Mouse (Mus musculus): Measurements from ENCODE around the gene Maml3. TPM values are rescaled to one million over a fixed set of nuclear protein-coding genes. Genes with fewer than 3 reads are reported as not detected.

The Maml3 gene
- polyA plus RNA-seq, 1 experiment = 3.1 TPM

DNA sequence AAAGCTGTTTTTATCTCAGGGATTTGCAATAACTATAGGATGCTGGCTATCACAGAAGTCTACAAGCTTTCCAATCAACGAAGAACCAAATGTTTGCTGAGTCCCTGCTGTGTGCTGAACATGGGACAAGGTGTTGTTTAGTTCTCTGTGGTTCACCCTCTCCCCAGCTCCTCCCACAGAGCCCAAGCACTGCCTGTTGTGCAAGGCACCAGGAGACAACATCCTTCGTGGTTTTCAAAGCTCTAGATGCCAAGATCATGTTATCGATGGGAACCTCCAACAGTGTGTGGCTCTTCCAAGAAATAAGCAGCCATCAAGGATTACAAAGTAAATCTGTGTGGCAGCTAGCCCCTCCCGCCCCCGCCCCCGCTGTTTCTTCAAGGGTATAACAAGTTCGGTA, 374.2 kb downstream of the Maml3 start:
- no peak overlapping the region for H3K4me3 ChIP-seq
- H3K4me2 ChIP-seq (ENCODE audit: low read depth) = no peak overlapping the region
- TF ChIP-seq CEBPB (IDR thresholded peaks at IDR 0.05; ENCODE audit: insufficient read depth, poor library complexity, severe bottlenecking) (no peak), E2F4 (IDR thresholded peaks at IDR 0.05; ENCODE audit: insufficient read depth) (no peak), TCF12 (IDR thresholded peaks at IDR 0.05; ENCODE audit: insufficient read depth, poor library complexity, severe bottlenecking) (no peak), MYOD1 (IDR thresholded peaks at IDR 0.05; ENCODE audit: control insufficient read depth in 1 of 3, insufficient read length in 2 of 3, low read depth in 2 of 3) (no peak), REST (IDR thresholded peaks at IDR 0.05; ENCODE audit: insufficient read depth, insufficient read length) (no peak), SRF (IDR thresholded peaks at IDR 0.05; ENCODE audit: control insufficient read depth, insufficient read length, low read depth) (no peak), MAX (IDR thresholded peaks at IDR 0.05; ENCODE audit: low read depth) (no peak), POLR2AphosphoS2 (IDR thresholded peaks at IDR 0.05; ENCODE audit: insufficient read length, low read depth) (no peak), POLR2A (IDR thresholded peaks at IDR 0.05; ENCODE audit: insufficient read length, low read depth) (no peak), MYOG (IDR thresholded peaks at IDR 0.05; ENCODE audit: control insufficient read depth in 1 of 3, insufficient read depth in 1 of 3, insufficient read length in 2 of 3, low read depth in 2 of 3) (no peak), TCF3 (IDR thresholded peaks at IDR 0.05; ENCODE audit: insufficient read length, low read depth) (no peak), USF1 (IDR thresholded peaks at IDR 0.05; ENCODE audit: low read depth) (no peak)
- H3K36me3 ChIP-seq (ENCODE audit: control insufficient read depth, insufficient read depth) = no peaks in the 10 kb centered on the region
- H3ac ChIP-seq (ENCODE audit: control insufficient read depth, insufficient read length) = no peak overlapping the region
- H3K79me2 ChIP-seq (ENCODE audit: control insufficient read depth, insufficient read depth) = no peaks in the 10 kb centered on the region
- H3K27me3 ChIP-seq (ENCODE audit: control insufficient read depth, insufficient read depth, insufficient read length) = no peaks in the 10 kb centered on the region

DNA sequence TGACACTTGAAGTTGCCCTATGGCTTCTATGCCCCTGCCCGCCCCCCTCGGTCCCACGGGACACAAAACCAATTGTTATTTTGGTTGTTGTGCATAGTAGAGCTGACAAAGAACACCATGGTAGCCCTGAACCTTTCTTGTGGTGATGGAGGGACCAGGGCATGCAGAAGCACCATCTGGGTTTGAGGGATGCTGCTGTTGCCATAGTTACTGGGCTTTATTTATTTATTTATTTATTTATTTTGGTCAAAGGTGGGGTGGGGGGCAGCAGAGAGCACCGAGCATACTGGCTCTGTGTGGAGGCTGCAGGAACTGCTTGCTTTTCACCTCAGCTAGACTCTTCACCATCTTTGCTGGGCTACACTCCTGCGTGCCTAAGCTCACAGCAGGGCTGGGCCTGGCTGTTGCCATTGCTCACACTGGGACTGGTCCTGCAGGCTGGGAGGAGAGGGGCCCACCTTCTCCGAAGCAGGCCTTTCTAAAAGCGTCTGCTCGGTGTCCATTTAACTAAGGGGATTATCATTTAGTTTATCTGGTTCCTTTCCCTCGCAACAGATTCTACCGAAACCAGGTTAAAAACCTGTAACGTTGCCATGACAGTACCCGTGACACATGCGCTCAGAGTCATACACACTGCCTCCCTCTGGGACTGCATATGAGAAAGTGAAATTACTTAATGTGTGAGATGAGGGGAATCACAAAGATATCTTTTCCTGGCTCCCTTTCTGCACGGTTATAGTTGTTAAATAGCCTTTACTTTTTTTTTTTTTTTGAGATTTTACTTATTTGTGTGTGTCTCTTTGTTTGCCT, 375.6 kb downstream of the Maml3 start:
- no peaks in the 10 kb centered on the region for H3K79me2 ChIP-seq (ENCODE audit: control insufficient read depth, insufficient read depth)
- H3K27me3 ChIP-seq (ENCODE audit: control insufficient read depth, insufficient read depth, insufficient read length) = no peaks in the 10 kb centered on the region
- H3ac ChIP-seq (ENCODE audit: control insufficient read depth, insufficient read length) = no peak overlapping the region
- H3K4me3 ChIP-seq = no peak overlapping the region
- no peaks in the 10 kb centered on the region for H3K36me3 ChIP-seq (ENCODE audit: control insufficient read depth, insufficient read depth)
- TF ChIP-seq SRF (IDR thresholded peaks at IDR 0.05; ENCODE audit: control insufficient read depth, insufficient read length, low read depth) (no peak), TCF3 (IDR thresholded peaks at IDR 0.05; ENCODE audit: insufficient read length, low read depth) (no peak), POLR2AphosphoS2 (IDR thresholded peaks at IDR 0.05; ENCODE audit: insufficient read length, low read depth) (no peak), MYOD1 (IDR thresholded peaks at IDR 0.05; ENCODE audit: control insufficient read depth in 1 of 3, insufficient read length in 2 of 3, low read depth in 2 of 3) (no peak), POLR2A (IDR thresholded peaks at IDR 0.05; ENCODE audit: insufficient read length, low read depth) (no peak), MYOG (IDR thresholded peaks at IDR 0.05; ENCODE audit: control insufficient read depth in 1 of 3, insufficient read depth in 1 of 3, insufficient read length in 2 of 3, low read depth in 2 of 3) (no peak), USF1 (IDR thresholded peaks at IDR 0.05; ENCODE audit: low read depth) (no peak), E2F4 (IDR thresholded peaks at IDR 0.05; ENCODE audit: insufficient read depth) (no peak), TCF12 (IDR thresholded peaks at IDR 0.05; ENCODE audit: insufficient read depth, poor library complexity, severe bottlenecking) (no peak), REST (IDR thresholded peaks at IDR 0.05; ENCODE audit: insufficient read depth, insufficient read length) (no peak)
- H3K4me2 ChIP-seq (ENCODE audit: low read depth) = no peak overlapping the region

DNA sequence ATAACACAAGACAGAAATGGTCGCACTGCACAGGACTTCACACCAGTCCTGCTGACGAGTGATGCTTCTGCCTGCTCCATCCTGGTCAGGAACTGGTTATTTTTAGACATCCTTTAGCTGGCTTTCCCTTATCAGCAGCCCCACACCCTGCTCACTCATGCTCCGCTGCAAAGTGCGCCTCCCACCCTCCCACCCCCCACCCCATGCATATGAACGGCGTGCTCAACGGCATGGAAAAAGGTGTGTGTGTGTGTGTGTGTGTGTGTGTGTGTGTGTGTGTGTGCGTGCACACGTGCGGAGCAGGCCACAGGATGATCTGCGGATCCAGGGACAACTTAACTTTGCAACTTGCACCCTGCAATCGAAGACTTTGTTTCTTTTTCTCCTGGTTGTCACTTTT, 376.4 kb downstream of the Maml3 start:
- TF ChIP-seq MYOD1 (IDR thresholded peaks at IDR 0.05; ENCODE audit: control insufficient read depth in 1 of 3, insufficient read length in 2 of 3, low read depth in 2 of 3) (no peak), POLR2AphosphoS2 (IDR thresholded peaks at IDR 0.05; ENCODE audit: insufficient read length, low read depth) (no peak), E2F4 (IDR thresholded peaks at IDR 0.05; ENCODE audit: insufficient read depth) (no peak), MAX (IDR thresholded peaks at IDR 0.05; ENCODE audit: low read depth) (no peak), MYOG (IDR thresholded peaks at IDR 0.05; ENCODE audit: control insufficient read depth in 1 of 3, insufficient read depth in 1 of 3, insufficient read length in 2 of 3, low read depth in 2 of 3) (no peak), REST (IDR thresholded peaks at IDR 0.05; ENCODE audit: insufficient read depth, insufficient read length) (no peak), CEBPB (IDR thresholded peaks at IDR 0.05; ENCODE audit: insufficient read depth, poor library complexity, severe bottlenecking) (no peak), SRF (IDR thresholded peaks at IDR 0.05; ENCODE audit: control insufficient read depth, insufficient read length, low read depth) (no peak), TCF12 (IDR thresholded peaks at IDR 0.05; ENCODE audit: insufficient read depth, poor library complexity, severe bottlenecking) (no peak), POLR2A (IDR thresholded peaks at IDR 0.05; ENCODE audit: insufficient read length, low read depth) (no peak), TCF3 (IDR thresholded peaks at IDR 0.05; ENCODE audit: insufficient read length, low read depth) (no peak), USF1 (IDR thresholded peaks at IDR 0.05; ENCODE audit: low read depth) (no peak)
- Histone ChIP-seq H3K4me2 (ENCODE audit: low read depth) (no peak overlapping the region), H3ac (ENCODE audit: control insufficient read depth, insufficient read length) (no peak overlapping the region), H3K36me3 (ENCODE audit: control insufficient read depth, insufficient read depth) (no peaks in the 10 kb centered on the region), H3K27me3 (ENCODE audit: control insufficient read depth, insufficient read depth, insufficient read length) (no peaks in the 10 kb centered on the region), H3K79me2 (ENCODE audit: control insufficient read depth, insufficient read depth) (no peaks in the 10 kb centered on the region), H3K4me3 (no peak overlapping the region)

DNA sequence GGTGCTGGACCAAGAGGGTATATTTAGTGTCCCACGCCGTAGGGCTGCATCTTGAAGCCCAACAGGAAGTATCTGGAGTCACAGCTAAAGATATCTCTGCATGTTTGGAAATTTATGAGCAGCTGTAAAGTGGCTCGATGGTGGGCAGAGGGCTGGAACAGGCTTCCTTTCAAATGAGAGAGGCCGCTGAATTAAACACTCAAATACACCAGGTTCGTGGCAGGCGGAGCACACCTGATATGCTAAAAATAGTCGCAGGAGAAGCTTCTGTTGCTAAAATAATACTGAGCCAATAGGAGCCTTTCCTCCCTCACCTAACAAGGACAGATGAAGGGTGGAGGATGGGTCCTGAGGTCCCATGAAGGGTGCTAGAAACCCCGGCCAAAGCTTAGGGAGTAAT, 376.9 kb downstream of the Maml3 start:
- H3K4me2 ChIP-seq (ENCODE audit: low read depth) = no peak overlapping the region
- H3K4me3 ChIP-seq = no peak overlapping the region
- no peaks in the 10 kb centered on the region for H3K36me3 ChIP-seq (ENCODE audit: control insufficient read depth, insufficient read depth)
- H3ac ChIP-seq (ENCODE audit: control insufficient read depth, insufficient read length) = no peak overlapping the region
- TF ChIP-seq SRF (IDR thresholded peaks at IDR 0.05; ENCODE audit: control insufficient read depth, insufficient read length, low read depth) = no peak
- TF ChIP-seq MYOD1 (IDR thresholded peaks at IDR 0.05; ENCODE audit: control insufficient read depth in 1 of 3, insufficient read length in 2 of 3, low read depth in 2 of 3) = no peak
- TF ChIP-seq MYOG (IDR thresholded peaks at IDR 0.05; ENCODE audit: control insufficient read depth in 1 of 3, insufficient read depth in 1 of 3, insufficient read length in 2 of 3, low read depth in 2 of 3) = no peak
- TF ChIP-seq CEBPB (IDR thresholded peaks at IDR 0.05; ENCODE audit: insufficient read depth, poor library complexity, severe bottlenecking) = no peak
- no peak for TF ChIP-seq POLR2AphosphoS2 (IDR thresholded peaks at IDR 0.05; ENCODE audit: insufficient read length, low read depth)
- TF ChIP-seq POLR2A (IDR thresholded peaks at IDR 0.05; ENCODE audit: insufficient read length, low read depth) = no peak
- TF ChIP-seq E2F4 (IDR thresholded peaks at IDR 0.05; ENCODE audit: insufficient read depth) = no peak
- no peak for TF ChIP-seq USF1 (IDR thresholded peaks at IDR 0.05; ENCODE audit: low read depth)
- TF ChIP-seq TCF3 (IDR thresholded peaks at IDR 0.05; ENCODE audit: insufficient read length, low read depth) = no peak
- TF ChIP-seq TCF12 (IDR thresholded peaks at IDR 0.05; ENCODE audit: insufficient read depth, poor library complexity, severe bottlenecking) = no peak
- TF ChIP-seq MAX (IDR thresholded peaks at IDR 0.05; ENCODE audit: low read depth) = no peak
- no peaks in the 10 kb centered on the region for H3K79me2 ChIP-seq (ENCODE audit: control insufficient read depth, insufficient read depth)
- H3K27me3 ChIP-seq (ENCODE audit: control insufficient read depth, insufficient read depth, insufficient read length) = no peaks in the 10 kb centered on the region

Measured in myocyte (in vitro differentiated cells).